Mouse (Mus musculus): ENCODE measurements around the gene Kctd3. TPM values are rescaled to one million over a fixed set of nuclear protein-coding genes. Genes with fewer than 3 reads are reported as not detected.

Gene Kctd3
- polyA plus RNA-seq, 1 experiment from 2014 or later = 28.5 TPM

- Histone ChIP-seq H3K9me3 (ENCODE audit: control insufficient read depth, low read length) (peaks cover 4% of the 10 kb centered on the region; the same call in 1 of the 2 replicates), H3K27ac (replicated peaks; ENCODE audit: low read depth, low read length) (no peak overlapping the region), H3K4me1 (ENCODE audit: control insufficient read depth, insufficient read depth, low read length) (no peaks in the 10 kb centered on the region), H3K36me3 (ENCODE audit: control insufficient read depth, insufficient read depth, low read length) (no peaks in the 10 kb centered on the region), H3K4me2 (ENCODE audit: low read depth, low read length) (no peak overlapping the region), H3K4me3 (ENCODE audit: low read depth, low read length) (no peak overlapping the region), H3K9ac (ENCODE audit: low read depth, low read length) (no peak overlapping the region), H3K27me3 (replicated peaks; ENCODE audit: control insufficient read depth, insufficient read depth, low read length) (no peaks in the 10 kb centered on the region)
- WGBS = 85% methylated on average over 4 of the region's 4 CpGs
- DNase-seq (ENCODE audit: low spot score) (no peak), ATAC-seq (ENCODE audit: low read depth) (no peak)
Observed at GRCm38 (mm10) chr1:188952501-188952900, 55.1 kb downstream of the Kctd3 start.

GRCm38 (mm10) chr1:188951091-188951490 lies 56.5 kb downstream of the Kctd3 start:
- Histone ChIP-seq H3K9me3 (ENCODE audit: control insufficient read depth, low read length) (no peaks in the 10 kb centered on the region), H3K27ac (replicated peaks; ENCODE audit: low read depth, low read length) (no peak overlapping the region), H3K4me3 (ENCODE audit: low read depth, low read length) (no peak overlapping the region), H3K9ac (ENCODE audit: low read depth, low read length) (no peak overlapping the region), H3K36me3 (ENCODE audit: control insufficient read depth, insufficient read depth, low read length) (no peaks in the 10 kb centered on the region), H3K4me2 (ENCODE audit: low read depth, low read length) (no peak overlapping the region), H3K27me3 (replicated peaks; ENCODE audit: control insufficient read depth, insufficient read depth, low read length) (no peaks in the 10 kb centered on the region), H3K4me1 (ENCODE audit: control insufficient read depth, insufficient read depth, low read length) (no peaks in the 10 kb centered on the region)
- ATAC-seq (ENCODE audit: low read depth) (no peak), DNase-seq (ENCODE audit: low spot score) (no peak)
- 92% methylated on average over 6 of the region's 6 CpGs for WGBS

- Histone ChIP-seq H3K4me1 (ENCODE audit: control insufficient read depth, insufficient read depth, low read length) (peaks cover 5% of the 10 kb centered on the region; the same call in 1 of the 2 replicates), H3K27ac (replicated peaks; ENCODE audit: low read depth, low read length) (no peak overlapping the region), H3K36me3 (ENCODE audit: control insufficient read depth, insufficient read depth, low read length) (no peaks in the 10 kb centered on the region), H3K9ac (ENCODE audit: low read depth, low read length) (no peak overlapping the region), H3K9me3 (ENCODE audit: control insufficient read depth, low read length) (no peaks in the 10 kb centered on the region), H3K27me3 (replicated peaks; ENCODE audit: control insufficient read depth, insufficient read depth, low read length) (no peaks in the 10 kb centered on the region), H3K4me3 (ENCODE audit: low read depth, low read length) (no peak overlapping the region), H3K4me2 (ENCODE audit: low read depth, low read length) (no peak overlapping the region)
- ATAC-seq (ENCODE audit: low read depth) (no peak), DNase-seq (ENCODE audit: low spot score) (peak; percentile 9)
- 62% methylated on average over 9 of the region's 9 CpGs for WGBS
Observed at GRCm38 (mm10) chr1:188948276-188948675, 59.4 kb downstream of the Kctd3 start.

GRCm38 (mm10) chr1:188947794-188948193 lies 59.8 kb downstream of the Kctd3 start:
- no peak overlapping the region for H3K9ac ChIP-seq (ENCODE audit: low read depth, low read length)
- no peaks in the 10 kb centered on the region for H3K27me3 ChIP-seq (replicated peaks; ENCODE audit: control insufficient read depth, insufficient read depth, low read length)
- no peaks in the 10 kb centered on the region for H3K9me3 ChIP-seq (ENCODE audit: control insufficient read depth, low read length)
- ATAC-seq (ENCODE audit: low read depth) (no peak), DNase-seq (ENCODE audit: low spot score) (no peak)
- H3K4me1 ChIP-seq (ENCODE audit: control insufficient read depth, insufficient read depth, low read length) = peaks cover 5% of the 10 kb centered on the region; the same call in 1 of the 2 replicates
- no peak overlapping the region for H3K4me3 ChIP-seq (ENCODE audit: low read depth, low read length)
- no peak overlapping the region for H3K4me2 ChIP-seq (ENCODE audit: low read depth, low read length)
- H3K27ac ChIP-seq (replicated peaks; ENCODE audit: low read depth, low read length) = no peak overlapping the region
- H3K36me3 ChIP-seq (ENCODE audit: control insufficient read depth, insufficient read depth, low read length) = no peaks in the 10 kb centered on the region
- WGBS = 69% methylated on average over 5 of the region's 5 CpGs

- Histone ChIP-seq H3K36me3 (ENCODE audit: control insufficient read depth, insufficient read depth, low read length) (no peaks in the 10 kb centered on the region), H3K4me2 (ENCODE audit: low read depth, low read length) (no peak overlapping the region), H3K27me3 (replicated peaks; ENCODE audit: control insufficient read depth, insufficient read depth, low read length) (no peaks in the 10 kb centered on the region), H3K9ac (ENCODE audit: low read depth, low read length) (no peak overlapping the region), H3K27ac (replicated peaks; ENCODE audit: low read depth, low read length) (no peak overlapping the region), H3K4me1 (ENCODE audit: control insufficient read depth, insufficient read depth, low read length) (peaks cover 5% of the 10 kb centered on the region; the same call in 1 of the 2 replicates), H3K4me3 (ENCODE audit: low read depth, low read length) (no peak overlapping the region), H3K9me3 (ENCODE audit: control insufficient read depth, low read length) (no peaks in the 10 kb centered on the region)
- DNase-seq (ENCODE audit: low spot score) = no peak
- no peak for ATAC-seq (ENCODE audit: low read depth)
- WGBS = 86% methylated on average over 11 of the region's 11 CpGs
Observed at GRCm38 (mm10) chr1:188946849-188947248, 60.8 kb downstream of the Kctd3 start.

GRCm38 (mm10) chr1:188945326-188945725 lies 62.3 kb downstream of the Kctd3 start:
- ATAC-seq (ENCODE audit: low read depth) (no peak), DNase-seq (ENCODE audit: low spot score) (no peak)
- Histone ChIP-seq H3K27me3 (replicated peaks; ENCODE audit: control insufficient read depth, insufficient read depth, low read length) (no peaks in the 10 kb centered on the region), H3K9ac (ENCODE audit: low read depth, low read length) (no peak overlapping the region), H3K4me1 (ENCODE audit: control insufficient read depth, insufficient read depth, low read length) (peaks cover 5% of the 10 kb centered on the region; the same call in 1 of the 2 replicates), H3K36me3 (ENCODE audit: control insufficient read depth, insufficient read depth, low read length) (no peaks in the 10 kb centered on the region), H3K9me3 (ENCODE audit: control insufficient read depth, low read length) (no peaks in the 10 kb centered on the region), H3K4me2 (ENCODE audit: low read depth, low read length) (no peak overlapping the region), H3K4me3 (ENCODE audit: low read depth, low read length) (no peak overlapping the region), H3K27ac (replicated peaks; ENCODE audit: low read depth, low read length) (no peak overlapping the region)
- 37% methylated on average over 8 of the region's 8 CpGs for whole genome bisulfite sequencing

GRCm38 (mm10) chr1:188937246-188937780 lies 70.3 kb downstream of the Kctd3 start:
- Histone ChIP-seq H3K36me3 (ENCODE audit: control insufficient read depth, insufficient read depth, low read length) (no peaks in the 10 kb centered on the region), H3K9me3 (ENCODE audit: control insufficient read depth, low read length) (0 out of 2 replicates have a peak, but pooled peaks cover 3% of the 10 kb centered on the region), H3K4me2 (ENCODE audit: low read depth, low read length) (no peak overlapping the region), H3K27me3 (replicated peaks; ENCODE audit: control insufficient read depth, insufficient read depth, low read length) (no peaks in the 10 kb centered on the region), H3K4me3 (ENCODE audit: low read depth, low read length) (no peak overlapping the region), H3K9ac (ENCODE audit: low read depth, low read length) (no peak overlapping the region), H3K4me1 (ENCODE audit: control insufficient read depth, insufficient read depth, low read length) (no peaks in the 10 kb centered on the region), H3K27ac (replicated peaks; ENCODE audit: low read depth, low read length) (no peak overlapping the region)
- 85% methylated on average over 14 of the region's 14 CpGs for WGBS
- DNase-seq (ENCODE audit: low spot score) (peak; percentile 21), ATAC-seq (ENCODE audit: low read depth) (no peak)
